Mouse (Mus musculus): ENCODE results near the gene Gm42421. TPM values are rescaled to one million over a fixed set of nuclear protein-coding genes. Genes with fewer than 3 reads are reported as not detected.

Gm42421 gene
- polyA plus RNA-seq (2014; fragmentation: Nextera tagmentation; extraction: Ambion mirVana), result 0.53 and 0.81 TPM in 2 replicates

DNA sequence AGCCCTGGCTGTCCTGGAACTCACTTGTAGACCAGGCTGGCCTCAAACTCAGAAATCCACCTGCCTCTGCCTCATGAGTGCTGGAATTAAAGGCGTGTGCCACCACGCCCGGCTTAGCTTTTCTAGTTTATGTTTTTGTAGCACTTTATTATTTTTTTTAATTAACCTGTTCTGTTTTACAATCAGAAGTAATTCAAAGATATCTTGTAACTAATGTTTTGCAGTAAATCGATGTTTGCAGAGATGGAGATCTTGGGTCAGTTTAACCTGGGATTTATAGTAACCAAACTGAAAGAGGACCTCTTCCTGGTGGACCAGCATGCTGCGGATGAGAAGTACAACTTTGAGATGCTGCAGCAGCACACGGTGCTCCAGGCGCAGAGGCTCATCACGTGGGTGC lies at the start of gene Gm42421:
Gene Gm42421, plus strand, starts transcription at position 301 of the 400 bp plus-strand sequence.
- H3K4me3 ChIP-seq (ENCODE audit: low read depth, low read length), result no peak within 1 kb of the TSS
- H3K27me3 ChIP-seq (ENCODE audit: control insufficient read depth, insufficient read depth, low read length), result no peaks in the 10 kb centered on the region
- no peaks in the 10 kb centered on the region for H3K4me1 ChIP-seq (ENCODE audit: control insufficient read depth, insufficient read depth, low read length)
- no peak for DNase-seq (ENCODE audit: low spot score)
- ATAC-seq (replicated peaks; ENCODE audit: insufficient number of reproducible peaks, low FRiP score, low TSS enrichment, low read depth), result no peak
- no peaks in the 10 kb centered on the region for H3K9me3 ChIP-seq (replicated peaks; ENCODE audit: control insufficient read depth, low read length)
- H3K9ac ChIP-seq (replicated peaks; ENCODE audit: low read length), result no peak within 1 kb of the TSS
- H3K36me3 ChIP-seq (replicated peaks; ENCODE audit: control insufficient read depth, insufficient read depth, low read depth, low read length), result peaks cover 5% of the 10 kb centered on the region
- 92% methylated on average over 8 of the region's 8 CpGs for WGBS
- H3K27ac ChIP-seq (replicated peaks; ENCODE audit: low read depth, low read length), result no peak within 1 kb of the TSS
- H3K4me2 ChIP-seq (ENCODE audit: low read depth, low read length), result no peak within 1 kb of the TSS

DNA sequence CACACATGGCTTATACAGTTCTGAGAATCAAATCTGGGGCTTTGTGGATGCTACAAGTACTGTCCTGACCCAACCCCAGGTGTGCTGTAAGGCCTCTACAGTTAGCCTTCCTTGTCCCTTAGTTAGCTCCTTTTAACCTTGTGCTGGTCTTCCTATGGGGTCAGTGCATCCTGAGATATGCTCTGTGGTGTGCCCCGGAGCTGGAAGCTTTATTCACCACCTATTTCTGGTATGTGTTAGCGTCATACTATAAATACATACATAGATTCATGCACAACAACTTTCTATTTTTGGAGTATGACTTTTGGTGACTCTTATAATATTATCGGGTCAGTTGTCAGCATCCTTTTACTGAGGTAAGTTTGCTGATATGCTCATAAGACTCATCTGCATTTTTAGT lies 42.7 kb upstream of the Gm42421 start:
- 94% methylated on average over 3 of the region's 3 CpGs for WGBS
- Histone ChIP-seq H3K9ac (replicated peaks; ENCODE audit: low read length) (no peak overlapping the region), H3K36me3 (replicated peaks; ENCODE audit: control insufficient read depth, insufficient read depth, low read depth, low read length) (peaks cover 14% of the 10 kb centered on the region), H3K4me2 (ENCODE audit: low read depth, low read length) (no peak overlapping the region), H3K9me3 (replicated peaks; ENCODE audit: control insufficient read depth, low read length) (no peaks in the 10 kb centered on the region; the same call in 1 of the 2 replicates), H3K4me3 (ENCODE audit: low read depth, low read length) (no peak overlapping the region), H3K27me3 (ENCODE audit: control insufficient read depth, insufficient read depth, low read length) (no peaks in the 10 kb centered on the region), H3K27ac (replicated peaks; ENCODE audit: low read depth, low read length) (no peak overlapping the region), H3K4me1 (ENCODE audit: control insufficient read depth, insufficient read depth, low read length) (no peaks in the 10 kb centered on the region)
- DNase-seq (ENCODE audit: low spot score) (no peak), ATAC-seq (replicated peaks; ENCODE audit: insufficient number of reproducible peaks, low FRiP score, low TSS enrichment, low read depth) (no peak)

DNA sequence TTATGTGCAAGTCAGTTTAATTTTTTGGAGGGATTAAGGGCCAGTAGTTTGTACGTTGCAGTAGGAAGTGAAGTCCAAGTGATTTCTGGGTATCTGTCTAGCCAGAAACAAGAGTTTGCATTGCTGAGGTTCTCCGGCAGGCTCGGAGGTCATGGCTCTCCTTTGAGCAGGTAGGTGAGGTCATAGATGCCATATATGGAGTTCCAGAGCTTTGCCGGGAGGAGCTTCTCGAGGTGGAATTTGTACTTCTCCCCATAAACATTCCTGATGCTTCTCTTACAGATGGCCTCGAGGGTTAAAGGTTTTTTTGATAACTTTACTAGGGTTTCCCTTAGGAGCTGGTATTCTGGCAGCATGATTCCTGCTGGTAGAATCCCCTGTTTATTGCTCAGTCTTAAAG lies 37.2 kb upstream of the Gm42421 start:
- H3K27me3 ChIP-seq (ENCODE audit: control insufficient read depth, insufficient read depth, low read length), result no peaks in the 10 kb centered on the region
- no peak overlapping the region for H3K4me3 ChIP-seq (ENCODE audit: low read depth, low read length)
- ATAC-seq (replicated peaks; ENCODE audit: insufficient number of reproducible peaks, low FRiP score, low TSS enrichment, low read depth), result no peak
- no peaks in the 10 kb centered on the region for H3K4me1 ChIP-seq (ENCODE audit: control insufficient read depth, insufficient read depth, low read length)
- no peak overlapping the region for H3K27ac ChIP-seq (replicated peaks; ENCODE audit: low read depth, low read length)
- H3K9ac ChIP-seq (replicated peaks; ENCODE audit: low read length), result no peak overlapping the region
- H3K4me2 ChIP-seq (ENCODE audit: low read depth, low read length), result no peak overlapping the region
- no peak for DNase-seq (ENCODE audit: low spot score)
- 79% methylated on average over 6 of the region's 6 CpGs for WGBS
- no peaks in the 10 kb centered on the region; the same call in 1 of the 2 replicates for H3K9me3 ChIP-seq (replicated peaks; ENCODE audit: control insufficient read depth, low read length)
- peaks cover 5% of the 10 kb centered on the region for H3K36me3 ChIP-seq (replicated peaks; ENCODE audit: control insufficient read depth, insufficient read depth, low read depth, low read length)

DNA sequence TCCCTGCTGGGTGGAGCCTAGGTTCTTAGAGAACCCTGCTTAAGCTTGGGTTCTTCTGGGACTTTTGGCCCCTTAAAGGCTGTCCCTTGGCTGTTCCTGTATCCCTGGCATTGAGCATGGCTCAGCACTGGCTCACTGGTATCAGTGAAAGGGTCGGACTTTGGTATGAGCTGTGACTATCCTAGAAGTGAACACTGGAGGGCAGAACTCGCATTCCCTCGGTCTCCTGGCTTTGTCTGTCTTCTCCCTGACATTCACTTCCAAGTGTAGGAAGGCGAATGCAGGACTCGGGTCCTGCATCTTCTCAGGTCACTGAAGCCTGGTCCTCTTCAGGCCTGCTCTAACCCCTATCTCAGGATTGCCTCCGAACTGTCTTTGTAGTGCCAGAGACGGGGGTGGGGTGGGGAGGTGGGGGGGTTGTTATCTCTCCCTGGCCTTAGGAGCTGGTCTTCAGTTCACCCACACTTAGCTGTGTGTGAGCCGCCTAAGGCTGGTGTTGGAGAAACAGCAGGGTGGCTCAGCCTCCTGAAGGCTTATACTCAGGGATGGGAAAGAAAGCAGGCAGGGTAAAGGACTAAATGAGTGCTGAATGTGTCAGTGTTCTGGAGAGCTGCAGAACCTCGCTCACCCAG lies 35.6 kb upstream of the Gm42421 start:
- WGBS, result 79% methylated on average over 9 of the region's 9 CpGs
- no peak overlapping the region for H3K4me3 ChIP-seq (ENCODE audit: low read depth, low read length)
- ATAC-seq (replicated peaks; ENCODE audit: insufficient number of reproducible peaks, low FRiP score, low TSS enrichment, low read depth) (no peak), DNase-seq (ENCODE audit: low spot score) (no peak)
- no peak overlapping the region for H3K27ac ChIP-seq (replicated peaks; ENCODE audit: low read depth, low read length)
- no peak overlapping the region for H3K4me2 ChIP-seq (ENCODE audit: low read depth, low read length)
- no peaks in the 10 kb centered on the region; the same call in none of the 2 replicates for H3K36me3 ChIP-seq (replicated peaks; ENCODE audit: control insufficient read depth, insufficient read depth, low read depth, low read length)
- H3K27me3 ChIP-seq (ENCODE audit: control insufficient read depth, insufficient read depth, low read length), result no peaks in the 10 kb centered on the region
- H3K9ac ChIP-seq (replicated peaks; ENCODE audit: low read length), result no peak overlapping the region
- no peaks in the 10 kb centered on the region for H3K9me3 ChIP-seq (replicated peaks; ENCODE audit: control insufficient read depth, low read length)
- no peaks in the 10 kb centered on the region for H3K4me1 ChIP-seq (ENCODE audit: control insufficient read depth, insufficient read depth, low read length)

DNA sequence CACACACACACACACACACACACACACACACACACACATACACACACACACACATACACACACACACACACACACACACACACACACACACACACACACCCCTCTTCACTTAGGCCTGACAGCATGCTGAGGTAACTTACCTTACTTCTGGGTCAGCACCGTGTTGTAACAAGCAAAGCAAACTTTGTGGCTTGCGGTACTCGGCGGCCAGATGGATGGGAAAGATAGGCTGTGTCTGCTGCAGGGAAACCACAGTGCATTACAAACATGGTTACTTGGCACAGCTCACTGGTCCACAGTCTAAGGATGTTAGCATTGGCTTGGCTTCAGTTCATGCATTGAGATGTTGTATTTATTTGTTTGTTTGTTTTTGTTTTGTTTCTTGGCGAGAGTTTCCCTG lies 34.6 kb upstream of the Gm42421 start:
- Histone ChIP-seq H3K27me3 (ENCODE audit: control insufficient read depth, insufficient read depth, low read length) (no peaks in the 10 kb centered on the region), H3K4me3 (ENCODE audit: low read depth, low read length) (no peak overlapping the region), H3K4me2 (ENCODE audit: low read depth, low read length) (no peak overlapping the region), H3K27ac (replicated peaks; ENCODE audit: low read depth, low read length) (no peak overlapping the region), H3K4me1 (ENCODE audit: control insufficient read depth, insufficient read depth, low read length) (no peaks in the 10 kb centered on the region), H3K9me3 (replicated peaks; ENCODE audit: control insufficient read depth, low read length) (no peaks in the 10 kb centered on the region), H3K36me3 (replicated peaks; ENCODE audit: control insufficient read depth, insufficient read depth, low read depth, low read length) (no peaks in the 10 kb centered on the region; the same call in none of the 2 replicates), H3K9ac (replicated peaks; ENCODE audit: low read length) (no peak overlapping the region)
- ATAC-seq (replicated peaks; ENCODE audit: insufficient number of reproducible peaks, low FRiP score, low TSS enrichment, low read depth), result no peak
- WGBS, result 85% methylated on average over 5 of the region's 5 CpGs
- DNase-seq (ENCODE audit: low spot score), result no peak

DNA sequence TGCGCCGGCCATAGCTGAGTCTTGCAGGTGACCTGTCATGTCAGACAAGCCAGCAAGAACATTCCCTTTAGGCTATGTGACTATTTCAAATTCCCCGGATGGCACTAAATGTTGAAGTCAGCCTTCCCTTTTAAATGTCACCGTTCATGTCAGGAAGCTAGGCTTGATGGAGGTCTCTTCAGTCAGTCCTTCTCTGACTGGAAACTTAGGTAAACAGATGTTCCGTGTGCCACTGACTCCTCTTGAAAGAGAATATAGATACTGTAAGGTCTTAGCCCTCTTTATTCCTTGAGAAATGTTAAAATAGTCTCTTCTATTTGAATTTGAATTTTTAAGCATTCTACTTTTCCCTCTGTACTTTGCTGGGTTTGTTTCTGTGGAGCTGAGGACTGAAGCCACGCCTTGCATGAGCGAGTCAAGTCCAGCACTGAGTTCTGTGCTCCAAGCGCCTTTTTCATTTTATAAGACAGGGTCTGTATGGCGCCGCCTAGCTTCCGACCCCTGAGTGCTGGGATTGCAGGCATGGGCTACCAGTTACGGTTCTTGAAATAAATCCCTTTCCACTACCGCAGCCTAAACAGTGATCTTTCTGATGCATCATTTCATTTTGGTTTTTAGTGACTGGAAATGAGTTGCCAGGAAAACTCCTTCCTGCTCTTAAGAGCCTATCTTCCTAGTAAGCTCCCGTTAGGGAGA lies 30.2 kb upstream of the Gm42421 start, which contains the start of gene Ankrd61:
Gene Ankrd61, minus strand, starts transcription at position 51 of the 696 bp plus-strand sequence.
- peaks cover 2% of the 10 kb centered on the region; the same call in 1 of the 2 replicates for H3K36me3 ChIP-seq (replicated peaks; ENCODE audit: control insufficient read depth, insufficient read depth, low read depth, low read length)
- WGBS, result 83% methylated on average over 14 of the region's 14 CpGs

DNA sequence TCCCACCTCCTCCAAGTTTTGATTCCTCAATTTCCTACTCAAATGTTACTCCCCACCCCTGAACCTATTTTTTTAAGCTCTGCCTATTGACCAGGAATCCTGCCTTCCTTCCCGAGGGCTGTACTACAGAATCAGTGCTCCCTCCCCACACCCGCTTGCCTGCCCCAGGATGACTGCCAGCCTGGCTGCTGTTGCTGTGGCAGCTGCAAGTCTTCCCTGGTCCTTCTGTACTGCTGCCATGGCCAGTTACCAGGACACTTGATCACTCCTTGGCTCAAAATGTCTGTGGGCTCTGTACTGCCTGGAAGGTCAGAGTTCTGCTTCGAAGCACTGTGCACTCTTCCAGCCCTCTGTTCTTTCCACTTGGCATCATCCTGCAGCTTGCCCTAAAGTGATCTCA lies 25.9 kb upstream of the Gm42421 start:
- no peak overlapping the region for H3K9ac ChIP-seq (replicated peaks; ENCODE audit: low read length)
- 89% methylated on average over 3 of the region's 3 CpGs for WGBS
- H3K27ac ChIP-seq (replicated peaks; ENCODE audit: low read depth, low read length), result no peak overlapping the region
- H3K27me3 ChIP-seq (ENCODE audit: control insufficient read depth, insufficient read depth, low read length), result no peaks in the 10 kb centered on the region
- no peak for DNase-seq (ENCODE audit: low spot score)
- no peaks in the 10 kb centered on the region for H3K9me3 ChIP-seq (replicated peaks; ENCODE audit: control insufficient read depth, low read length)
- no peaks in the 10 kb centered on the region for H3K4me1 ChIP-seq (ENCODE audit: control insufficient read depth, insufficient read depth, low read length)
- H3K4me2 ChIP-seq (ENCODE audit: low read depth, low read length), result no peak overlapping the region
- H3K4me3 ChIP-seq (ENCODE audit: low read depth, low read length), result no peak overlapping the region
- ATAC-seq (replicated peaks; ENCODE audit: insufficient number of reproducible peaks, low FRiP score, low TSS enrichment, low read depth), result no peak
- peaks cover 8% of the 10 kb centered on the region for H3K36me3 ChIP-seq (replicated peaks; ENCODE audit: control insufficient read depth, insufficient read depth, low read depth, low read length)

More for the DNA sequence above, 30.2 kb upstream of the Gm42421 start, which contains the start of gene Ankrd61:
- no peak for DNase-seq (ENCODE audit: low spot score)
- H3K27me3 ChIP-seq (ENCODE audit: control insufficient read depth, insufficient read depth, low read length), result no peaks in the 10 kb centered on the region
- H3K9ac ChIP-seq (replicated peaks; ENCODE audit: low read length), result no peak within 1 kb of the TSS
- H3K4me3 ChIP-seq (ENCODE audit: low read depth, low read length), result no peak within 1 kb of the TSS
- H3K27ac ChIP-seq (replicated peaks; ENCODE audit: low read depth, low read length), result no peak within 1 kb of the TSS
- no peak within 1 kb of the TSS for H3K4me2 ChIP-seq (ENCODE audit: low read depth, low read length)
- H3K9me3 ChIP-seq (replicated peaks; ENCODE audit: control insufficient read depth, low read length), result no peaks in the 10 kb centered on the region
- H3K4me1 ChIP-seq (ENCODE audit: control insufficient read depth, insufficient read depth, low read length), result no peaks in the 10 kb centered on the region
- no peak for ATAC-seq (replicated peaks; ENCODE audit: insufficient number of reproducible peaks, low FRiP score, low TSS enrichment, low read depth)

DNA sequence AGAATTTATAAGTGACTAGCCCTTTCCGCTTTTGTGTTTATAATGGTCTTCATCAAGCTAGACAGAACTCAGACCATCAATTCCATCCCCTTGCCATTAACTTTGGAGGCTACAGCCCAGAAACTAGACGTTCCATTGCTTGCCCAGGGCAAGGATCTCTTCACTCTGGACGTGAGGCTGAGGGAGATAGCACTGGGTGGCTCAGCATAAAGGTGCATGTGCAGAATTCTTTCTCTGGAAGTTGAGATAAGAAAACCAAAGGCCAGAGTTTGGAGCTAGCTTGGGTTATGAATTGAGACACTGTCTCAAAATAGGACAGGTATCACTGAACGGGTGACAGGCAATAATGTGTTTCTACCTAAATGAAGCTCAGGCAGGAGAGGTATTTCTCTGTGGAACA lies 24.2 kb upstream of the Gm42421 start:
- ATAC-seq (replicated peaks; ENCODE audit: insufficient number of reproducible peaks, low FRiP score, low TSS enrichment, low read depth) (no peak), DNase-seq (ENCODE audit: low spot score) (no peak)
- Histone ChIP-seq H3K27me3 (ENCODE audit: control insufficient read depth, insufficient read depth, low read length) (no peaks in the 10 kb centered on the region), H3K27ac (replicated peaks; ENCODE audit: low read depth, low read length) (no peak overlapping the region), H3K36me3 (replicated peaks; ENCODE audit: control insufficient read depth, insufficient read depth, low read depth, low read length) (peaks cover 8% of the 10 kb centered on the region), H3K9ac (replicated peaks; ENCODE audit: low read length) (no peak overlapping the region), H3K4me2 (ENCODE audit: low read depth, low read length) (no peak overlapping the region), H3K9me3 (replicated peaks; ENCODE audit: control insufficient read depth, low read length) (no peaks in the 10 kb centered on the region), H3K4me1 (ENCODE audit: control insufficient read depth, insufficient read depth, low read length) (no peaks in the 10 kb centered on the region), H3K4me3 (ENCODE audit: low read depth, low read length) (no peak overlapping the region)
- WGBS, result 88% methylated on average over 4 of the region's 4 CpGs
